Mouse (Mus musculus): ENCODE measurements around the gene Xrra1. TPM values are rescaled to one million over a fixed set of nuclear protein-coding genes. Genes with fewer than 3 reads are reported as not detected.

Xrra1 gene
- polyA plus RNA-seq, 1 experiment from 2014 or later = 0.28 TPM

DNA sequence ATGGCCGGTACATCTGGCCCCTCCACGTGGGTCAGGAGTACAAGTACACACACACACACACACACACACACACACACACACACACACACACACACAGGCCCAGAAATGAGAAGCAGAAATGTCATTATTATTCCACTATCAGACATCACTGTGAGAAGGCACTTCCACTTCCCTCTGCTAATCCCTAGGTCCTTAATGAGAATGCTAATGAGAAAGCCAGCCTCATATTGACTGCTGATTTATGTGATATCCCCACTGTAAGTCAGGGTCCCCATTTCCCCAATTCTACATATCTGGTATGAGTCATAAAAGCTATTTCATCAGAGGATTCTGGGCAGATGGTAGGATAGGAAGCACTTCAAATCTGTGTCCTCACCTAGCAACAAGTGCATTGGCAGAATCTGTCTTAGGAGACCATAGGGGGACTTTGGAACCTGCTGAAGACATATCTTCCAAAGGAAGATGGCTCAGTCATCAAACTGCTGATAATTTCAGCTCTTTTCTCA lies 28.4 kb downstream of the Xrra1 start:
- no peak overlapping the region for H3K9ac ChIP-seq
- no peak overlapping the region for H3K27ac ChIP-seq (replicated peaks)
- 88% methylated on average over 2 of the region's 2 CpGs for WGBS
- H3K27me3 ChIP-seq = no peaks in the 10 kb centered on the region
- H3K4me1 ChIP-seq (replicated peaks) = peaks cover 5% of the 10 kb centered on the region; the same call in 1 of the 2 replicates
- no peaks in the 10 kb centered on the region for H3K9me3 ChIP-seq
- ATAC-seq (ENCODE audit: low read depth) = no peak
- H3K4me3 ChIP-seq = no peak overlapping the region
- H3K4me2 ChIP-seq = no peak overlapping the region
- H3K36me3 ChIP-seq = no peaks in the 10 kb centered on the region

DNA sequence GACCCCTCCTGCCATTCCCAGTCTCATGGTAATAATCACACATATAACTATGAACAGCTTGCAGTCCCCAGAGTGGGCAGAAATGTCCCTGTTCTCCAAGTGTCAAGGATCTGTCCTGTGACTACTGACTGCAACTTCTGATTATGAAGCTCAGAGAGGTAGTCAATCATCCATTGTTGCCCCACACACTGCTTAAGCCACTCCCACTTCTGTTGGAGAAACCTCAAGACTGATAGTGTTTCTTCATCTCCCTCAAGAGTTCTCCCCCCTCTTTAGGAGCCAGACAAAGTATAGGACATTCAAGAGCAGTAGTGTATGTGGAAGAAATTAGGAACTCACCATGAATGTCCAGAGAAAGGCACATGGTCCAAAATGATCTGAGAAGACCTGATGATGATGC lies 28.8 kb downstream of the Xrra1 start:
- Histone ChIP-seq H3K4me1 (replicated peaks) (peaks cover 5% of the 10 kb centered on the region; the same call in 1 of the 2 replicates), H3K9ac (no peak overlapping the region), H3K27me3 (no peaks in the 10 kb centered on the region), H3K36me3 (no peaks in the 10 kb centered on the region), H3K4me3 (no peak overlapping the region), H3K27ac (replicated peaks) (no peak overlapping the region), H3K4me2 (no peak overlapping the region), H3K9me3 (no peaks in the 10 kb centered on the region)
- no peak for ATAC-seq (ENCODE audit: low read depth)

DNA sequence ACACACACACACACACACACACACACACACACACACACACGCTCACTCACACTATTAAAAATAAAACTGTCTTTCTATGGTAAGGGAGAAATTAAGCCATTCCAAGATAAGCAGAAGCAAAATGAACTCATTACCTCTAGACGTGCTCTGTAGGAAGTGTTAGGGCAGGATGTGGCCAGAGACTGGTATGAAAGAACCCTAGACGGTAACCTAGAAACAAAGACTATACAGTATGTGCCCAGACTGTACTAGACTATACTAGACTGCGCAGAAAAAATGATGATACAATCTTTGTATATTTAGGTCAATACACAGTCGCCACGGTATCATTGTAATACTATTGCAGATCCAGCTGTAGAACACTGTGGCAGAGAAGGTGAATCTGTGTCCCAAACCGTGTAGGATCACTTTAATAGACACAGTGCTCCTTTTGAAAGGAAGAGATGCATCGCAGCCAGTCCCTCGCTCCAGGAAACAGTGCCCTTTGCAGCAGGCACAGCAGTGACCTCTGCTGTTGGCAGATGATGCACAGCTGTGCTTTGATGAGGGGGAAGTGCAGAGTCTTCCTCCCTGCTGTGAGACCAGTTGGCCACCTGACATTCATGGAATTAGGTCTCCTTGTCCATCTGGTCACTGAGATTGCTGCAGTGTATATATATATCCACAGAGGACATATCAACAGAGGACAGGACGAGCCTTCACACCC lies 30.4 kb downstream of the Xrra1 start:
- ATAC-seq (ENCODE audit: low read depth) = no peak
- no peak overlapping the region for H3K9ac ChIP-seq
- H3K36me3 ChIP-seq = no peaks in the 10 kb centered on the region
- H3K4me3 ChIP-seq = no peak overlapping the region
- no peak overlapping the region for H3K27ac ChIP-seq (replicated peaks)
- H3K4me1 ChIP-seq (replicated peaks) = peaks cover 15% of the 10 kb centered on the region
- no peak overlapping the region for H3K4me2 ChIP-seq
- whole genome bisulfite sequencing = 49% methylated on average over 10 of the region's 10 CpGs
- H3K27me3 ChIP-seq = no peaks in the 10 kb centered on the region
- no peaks in the 10 kb centered on the region for H3K9me3 ChIP-seq

DNA sequence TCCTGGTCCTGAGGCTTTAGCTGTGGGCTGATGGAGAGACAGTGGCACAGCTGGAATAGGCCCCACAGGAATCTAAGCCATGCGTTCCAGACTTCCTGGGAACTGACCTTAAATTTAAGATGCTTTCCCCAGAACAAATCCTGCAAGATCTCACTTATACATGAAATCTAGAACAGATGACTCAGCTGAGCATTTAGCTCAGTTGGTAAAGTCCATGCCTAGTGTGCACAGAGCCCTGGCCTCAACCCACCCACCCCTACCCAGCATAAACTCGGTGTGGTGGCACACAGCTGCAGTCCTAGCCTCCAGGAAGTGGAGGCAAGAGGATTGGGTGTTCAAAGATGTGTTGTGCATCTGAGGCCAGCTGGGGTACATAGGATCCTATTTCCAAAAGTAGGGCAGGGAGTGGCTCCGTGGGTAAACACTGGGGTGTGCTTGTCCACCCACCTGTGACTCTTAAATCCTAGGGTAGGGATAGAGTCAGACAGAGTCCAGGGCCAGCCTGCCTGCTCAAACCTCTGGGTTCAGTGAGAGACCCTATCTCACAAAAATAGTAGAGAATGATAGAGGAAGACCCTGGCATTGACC lies 31.3 kb downstream of the Xrra1 start:
- no peaks in the 10 kb centered on the region for H3K9me3 ChIP-seq
- peaks cover 25% of the 10 kb centered on the region for H3K4me1 ChIP-seq (replicated peaks)
- H3K4me2 ChIP-seq = no peak overlapping the region
- no peaks in the 10 kb centered on the region for H3K36me3 ChIP-seq
- H3K27ac ChIP-seq (replicated peaks) = no peak overlapping the region
- no peak overlapping the region for H3K4me3 ChIP-seq
- no peaks in the 10 kb centered on the region for H3K27me3 ChIP-seq
- no peak for ATAC-seq (ENCODE audit: low read depth)
- WGBS = 73% methylated on average over 3 of the region's 3 CpGs
- no peak overlapping the region for H3K9ac ChIP-seq

GRCm38 (mm10) chr7:99891471-99891870 lies 32.6 kb downstream of the Xrra1 start:
- WGBS = 69% methylated on average over 3 of the region's 3 CpGs
- Histone ChIP-seq H3K9ac (no peak overlapping the region), H3K9me3 (no peaks in the 10 kb centered on the region), H3K4me2 (no peak overlapping the region), H3K4me1 (replicated peaks) (peaks cover 30% of the 10 kb centered on the region), H3K27me3 (no peaks in the 10 kb centered on the region), H3K4me3 (no peak overlapping the region), H3K27ac (replicated peaks) (no peak overlapping the region), H3K36me3 (no peaks in the 10 kb centered on the region)
- ATAC-seq (ENCODE audit: low read depth) = no peak

DNA sequence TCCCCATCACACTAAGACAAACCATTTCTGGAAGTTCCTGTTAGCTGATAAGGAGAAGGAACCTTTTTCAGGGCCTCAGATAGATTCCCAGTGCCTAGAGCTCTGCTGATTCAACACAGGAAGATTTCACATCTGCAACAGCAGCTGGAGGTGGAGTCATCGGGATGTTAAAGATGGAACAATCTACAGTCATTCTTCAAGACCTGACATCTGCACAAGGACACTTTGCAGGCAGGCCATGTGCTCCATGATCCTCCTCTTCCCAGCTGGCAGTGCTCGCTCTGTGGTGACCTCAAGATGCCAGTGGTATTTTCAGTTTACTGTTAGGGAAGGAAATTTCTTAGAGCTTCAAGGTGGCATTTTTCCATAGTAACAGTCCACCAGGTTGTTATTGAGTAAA lies 33.4 kb downstream of the Xrra1 start:
- no peak overlapping the region for H3K27ac ChIP-seq (replicated peaks)
- H3K4me2 ChIP-seq = no peak overlapping the region
- no peak overlapping the region for H3K4me3 ChIP-seq
- no peak for ATAC-seq (ENCODE audit: low read depth)
- no peaks in the 10 kb centered on the region for H3K9me3 ChIP-seq
- no peaks in the 10 kb centered on the region for H3K36me3 ChIP-seq
- peaks cover 30% of the 10 kb centered on the region for H3K4me1 ChIP-seq (replicated peaks)
- WGBS = 86% methylated on average over 2 of the region's 2 CpGs
- no peaks in the 10 kb centered on the region for H3K27me3 ChIP-seq
- no peak overlapping the region for H3K9ac ChIP-seq

DNA sequence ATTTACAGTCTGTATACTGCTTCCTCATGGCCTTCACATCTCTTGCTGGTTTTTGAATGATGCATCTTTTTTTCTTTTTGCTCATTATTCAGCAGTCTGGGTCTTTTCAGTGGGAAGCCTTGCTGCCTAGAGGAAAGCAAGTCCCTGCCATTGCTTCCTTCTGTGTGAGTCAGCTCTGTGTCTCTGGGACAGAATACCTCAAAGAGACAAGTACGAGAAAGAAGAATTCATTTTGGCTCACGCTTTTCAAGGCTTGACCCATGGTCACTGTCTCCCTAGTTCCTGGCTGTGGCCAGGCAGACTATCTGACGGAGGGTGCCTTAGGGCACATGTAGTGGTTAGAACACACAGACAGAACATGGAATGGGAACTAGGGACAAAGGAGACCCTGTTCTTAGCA lies 35.1 kb downstream of the Xrra1 start:
- Histone ChIP-seq H3K4me2 (no peak overlapping the region), H3K27me3 (no peaks in the 10 kb centered on the region), H3K27ac (replicated peaks) (peak overlapping the region; percentile 54; the same call in 1 of the 2 replicates), H3K9ac (no peak overlapping the region), H3K4me3 (no peak overlapping the region), H3K36me3 (no peaks in the 10 kb centered on the region), H3K4me1 (replicated peaks) (peaks cover 30% of the 10 kb centered on the region), H3K9me3 (no peaks in the 10 kb centered on the region)
- 75% methylated on average over 3 of the region's 3 CpGs for WGBS
- ATAC-seq (ENCODE audit: low read depth) = no peak

- Histone ChIP-seq H3K9ac (no peak overlapping the region), H3K27me3 (no peaks in the 10 kb centered on the region), H3K27ac (replicated peaks) (peak overlapping the region; percentile 54; the same call in 1 of the 2 replicates), H3K36me3 (no peaks in the 10 kb centered on the region), H3K4me2 (no peak overlapping the region), H3K9me3 (no peaks in the 10 kb centered on the region), H3K4me1 (replicated peaks) (peaks cover 27% of the 10 kb centered on the region), H3K4me3 (no peak overlapping the region)
- ATAC-seq (ENCODE audit: low read depth) = no peak
- WGBS = 77% methylated on average over 6 of the region's 6 CpGs
Measured at GRCm38 (mm10) chr7:99894478-99894877, 35.6 kb downstream of the Xrra1 start.

DNA sequence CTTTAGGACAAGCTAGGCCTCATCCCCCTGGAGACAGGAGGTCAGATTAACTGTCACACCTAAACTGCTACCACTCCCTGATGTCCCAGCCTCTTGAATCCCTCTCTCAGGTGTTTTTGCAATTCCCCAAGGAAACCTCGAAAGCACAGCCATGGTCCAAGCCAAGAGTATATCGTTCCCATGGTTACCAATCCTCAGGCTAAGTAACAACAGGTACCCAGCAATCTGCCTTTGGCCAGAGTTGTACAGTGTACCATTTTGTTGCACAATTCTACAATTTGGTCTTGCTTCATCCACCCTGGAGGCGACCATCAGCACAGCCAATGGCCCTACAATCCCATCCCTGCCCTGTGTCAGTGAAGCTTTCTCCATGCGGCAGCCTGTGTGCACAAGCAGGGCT lies 38.0 kb downstream of the Xrra1 start:
- no peak for ATAC-seq (ENCODE audit: low read depth)
- WGBS = 85% methylated on average over 4 of the region's 4 CpGs
- no peak overlapping the region for H3K9ac ChIP-seq

DNA sequence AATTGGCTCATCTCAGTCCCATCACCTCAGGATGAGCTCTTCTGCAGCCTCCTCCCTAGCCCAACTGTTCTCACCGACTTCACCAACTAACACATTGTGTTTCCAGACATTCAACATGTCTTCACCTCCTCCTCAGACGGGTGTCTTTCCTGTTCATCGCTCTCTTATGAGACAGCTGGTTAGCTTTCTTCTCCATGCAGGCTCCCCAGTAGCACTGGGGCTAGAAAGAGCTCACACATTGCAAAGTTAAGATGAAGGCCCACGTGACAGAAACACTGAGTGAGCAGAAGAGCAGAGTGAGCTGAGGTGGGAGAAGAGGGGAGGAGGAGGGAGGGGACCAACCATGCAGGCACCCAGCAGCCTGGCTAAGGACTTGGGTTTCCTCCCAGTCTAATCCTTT lies 43.3 kb downstream of the Xrra1 start:
- 66% methylated on average over 4 of the region's 4 CpGs for WGBS
- Histone ChIP-seq H3K9me3 (no peaks in the 10 kb centered on the region), H3K4me1 (replicated peaks) (0 out of 2 replicates have a peak, but pooled peaks cover 4% of the 10 kb centered on the region), H3K36me3 (no peaks in the 10 kb centered on the region), H3K9ac (no peak overlapping the region), H3K4me2 (no peak overlapping the region), H3K4me3 (no peak overlapping the region), H3K27ac (replicated peaks) (no peak overlapping the region), H3K27me3 (no peaks in the 10 kb centered on the region)
- no peak for ATAC-seq (ENCODE audit: low read depth)

More for the DNA sequence above, 38.0 kb downstream of the Xrra1 start:
- Histone ChIP-seq H3K4me1 (replicated peaks) (peaks cover 25% of the 10 kb centered on the region), H3K4me3 (no peak overlapping the region), H3K27ac (replicated peaks) (no peak overlapping the region), H3K9me3 (no peaks in the 10 kb centered on the region), H3K4me2 (no peak overlapping the region), H3K36me3 (no peaks in the 10 kb centered on the region), H3K27me3 (no peaks in the 10 kb centered on the region)

- no peaks in the 10 kb centered on the region for H3K27me3 ChIP-seq
- no peak overlapping the region for H3K4me3 ChIP-seq
- no peaks in the 10 kb centered on the region for H3K36me3 ChIP-seq
- no peak overlapping the region for H3K27ac ChIP-seq (replicated peaks)
- H3K9ac ChIP-seq = no peak overlapping the region
- 0 out of 2 replicates have a peak, but pooled peaks cover 4% of the 10 kb centered on the region for H3K4me1 ChIP-seq (replicated peaks)
- no peak overlapping the region for H3K4me2 ChIP-seq
- no peaks in the 10 kb centered on the region for H3K9me3 ChIP-seq
- WGBS = 81% methylated on average over 11 of the region's 11 CpGs
- no peak for ATAC-seq (ENCODE audit: low read depth)
Measured at GRCm38 (mm10) chr7:99902918-99903665, 44.2 kb downstream of the Xrra1 start.

DNA sequence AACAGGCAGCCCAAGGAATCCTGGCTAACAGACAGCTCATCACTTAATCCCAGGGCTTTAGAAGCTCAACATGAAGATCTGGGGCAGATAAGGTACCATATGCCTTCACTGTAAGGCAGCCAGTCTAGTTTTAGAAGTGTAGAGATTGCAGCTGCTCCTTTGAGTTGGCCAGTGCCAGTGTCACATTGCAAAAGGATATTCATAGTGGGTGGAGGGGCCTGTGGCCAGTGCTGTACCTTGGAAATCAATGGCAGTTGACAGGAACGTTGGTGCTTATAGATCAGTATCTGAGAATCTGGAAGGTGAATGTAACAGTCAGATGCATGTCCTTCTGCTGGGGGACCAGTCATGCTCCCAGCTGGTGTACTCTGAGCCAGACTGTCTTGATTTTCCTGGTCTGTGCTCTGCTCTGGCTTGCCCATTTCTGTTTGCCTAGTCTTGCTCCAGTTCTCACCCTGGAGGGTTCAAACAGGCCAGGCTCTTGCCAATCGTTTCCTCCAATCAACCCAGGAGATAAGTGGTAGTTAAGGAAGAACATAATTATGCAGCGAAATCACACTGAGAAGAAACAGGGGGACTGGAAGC lies 45.6 kb downstream of the Xrra1 start:
- Histone ChIP-seq H3K27me3 (no peaks in the 10 kb centered on the region), H3K4me3 (no peak overlapping the region), H3K9ac (no peak overlapping the region), H3K4me1 (replicated peaks) (0 out of 2 replicates have a peak, but pooled peaks cover 4% of the 10 kb centered on the region), H3K9me3 (no peaks in the 10 kb centered on the region), H3K27ac (replicated peaks) (no peak overlapping the region), H3K36me3 (no peaks in the 10 kb centered on the region), H3K4me2 (no peak overlapping the region)
- ATAC-seq (ENCODE audit: low read depth) = no peak
- WGBS = 63% methylated on average over 3 of the region's 3 CpGs

Measured in neural tube, embryonic 13.5 days (tissue).